Mouse (Mus musculus): ENCODE results near the gene Ccdc30.
"Not testable (repeated sequence)": the region's sequence is repeated elsewhere in the genome, so short reads cannot be mapped to it uniquely, and the experiment has no call there.

The Ccdc30 gene

GRCm38 (mm10) chr4:119303291-119303690 lies 112.0 kb downstream of the Ccdc30 start:
- no peak for DNase-seq (ENCODE audit: low read depth)

GRCm38 (mm10) chr4:119301777-119302176 lies 113.5 kb downstream of the Ccdc30 start:
- DNase-seq (ENCODE audit: low read depth), result no peak

- DNase-seq (ENCODE audit: low read depth), result no peak
These were observed 114.6 kb downstream of the Ccdc30 start for GRCm38 (mm10) chr4:119300761-119301160.

GRCm38 (mm10) chr4:119297361-119297760 lies 118.0 kb downstream of the Ccdc30 start:
- DNase-seq (ENCODE audit: low read depth), result no peak

GRCm38 (mm10) chr4:119295134-119295453 lies 120.2 kb downstream of the Ccdc30 start:
- DNase-seq (ENCODE audit: low read depth), result no peak

GRCm38 (mm10) chr4:119294415-119295133 lies 120.7 kb downstream of the Ccdc30 start, which contains the start of gene Ybx1:
TSS of gene Ybx1 (minus strand) at chr4:119294604.
- peak; percentile 96 for DNase-seq (ENCODE audit: low read depth)

GRCm38 (mm10) chr4:119293574-119294258 lies 121.6 kb downstream of the Ccdc30 start:
- no peak for DNase-seq (ENCODE audit: low read depth)

- DNase-seq (ENCODE audit: low read depth), result peak; percentile 54
These were observed 122.3 kb downstream of the Ccdc30 start for GRCm38 (mm10) chr4:119292771-119293573.

GRCm38 (mm10) chr4:119291921-119292320 lies 123.4 kb downstream of the Ccdc30 start:
- no peak for DNase-seq (ENCODE audit: low read depth)

- DNase-seq (ENCODE audit: low read depth), result no peak
These were observed 130.0 kb downstream of the Ccdc30 start for GRCm38 (mm10) chr4:119285336-119285735.

GRCm38 (mm10) chr4:119284861-119285260 lies 130.5 kb downstream of the Ccdc30 start:
- no peak for DNase-seq (ENCODE audit: low read depth)

- not testable (repeated sequence) for DNase-seq (ENCODE audit: low read depth)
These were observed 136.5 kb downstream of the Ccdc30 start for GRCm38 (mm10) chr4:119278784-119279183.

- DNase-seq (ENCODE audit: low read depth), result no peak
These were observed 139.6 kb downstream of the Ccdc30 start for GRCm38 (mm10) chr4:119275726-119276125.

- no peak for DNase-seq (ENCODE audit: low read depth)
These were observed 140.1 kb downstream of the Ccdc30 start for GRCm38 (mm10) chr4:119275226-119275625.

GRCm38 (mm10) chr4:119274627-119275026 lies 140.7 kb downstream of the Ccdc30 start:
- DNase-seq (ENCODE audit: low read depth), result no peak
